Mouse (Mus musculus) bone marrow macrophage, adult 2 months (primary cell): ENCODE results near the gene Smim24. TPM values are rescaled to one million over a fixed set of nuclear protein-coding genes. Genes with fewer than 3 reads are reported as not detected.
A peak's percentile ranks its signal among the peaks of the same experiment; 100 is the strongest.

Experiments
- H3K27ac ChIP-seq: 2 replicates; pipeline ENCODE4 v1.5.1; 2012; ENCODE audit warnings: low read depth, low read length; ENCODE audit not compliant: insufficient read depth
- H3K4me1 ChIP-seq: 2 replicates; pipeline ENCODE4 v1.6.1; 2012; ENCODE audit warnings: low read length; ENCODE audit not compliant: control insufficient read depth, insufficient read depth
- H3K4me3 ChIP-seq: 2 replicates; pipeline ENCODE4 v1.5.1; 2012; ENCODE audit warnings: mild to moderate bottlenecking, low read length, moderate library complexity; ENCODE audit not compliant: insufficient read depth
- CTCF ChIP-seq: IDR thresholded peaks from 2 replicates; pipeline ENCODE4 v1.5.1; 2012; ENCODE audit warnings: low read depth, mild to moderate bottlenecking, low read length, moderate library complexity
- POLR2A ChIP-seq: IDR thresholded peaks from 2 replicates; pipeline ENCODE4 v1.6.1; 2012; ENCODE audit warnings: mild to moderate bottlenecking, low read depth, low read length, borderline replicate concordance
- polyA plus RNA-seq: library from polyadenylated mRNA; stranded (reverse); fragments of >200 nt; gene quantifications from 2 replicates; pipeline ENCODE4 v1.2.4, GENCODE M21; 2012; ENCODE audit not compliant: missing spikeins, insufficient read depth, insufficient read length

Gene Smim24
- polyA plus RNA-seq, 1 experiment = 45.5 TPM

DNA sequence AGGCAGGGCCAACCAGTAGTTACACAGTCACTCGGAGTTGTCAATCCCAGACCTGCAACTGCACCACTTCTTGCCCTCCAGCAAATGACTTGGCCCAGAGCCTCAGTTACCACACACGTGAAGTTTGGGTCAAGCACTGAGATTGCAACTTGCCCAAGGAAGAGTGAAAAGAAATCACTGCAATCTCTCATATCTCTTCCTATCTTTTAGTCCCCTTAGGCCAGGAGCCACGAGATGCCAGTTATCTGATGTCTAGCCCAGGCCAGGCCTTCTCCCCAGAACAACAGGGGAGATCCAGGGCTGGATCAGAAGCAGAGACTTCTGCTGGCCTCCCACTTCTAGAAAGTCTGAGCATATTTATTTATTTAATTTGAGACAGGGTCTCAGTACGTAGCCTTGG lies 37.3 kb upstream of the Smim24 start:
- no peak for TF ChIP-seq CTCF
- no peak for TF ChIP-seq POLR2A
- H3K4me3 ChIP-seq = no peak overlapping the region
- peaks cover 40% of the 10 kb centered on the region for H3K4me1 ChIP-seq
- H3K27ac ChIP-seq = peak overlapping the region; percentile 98

DNA sequence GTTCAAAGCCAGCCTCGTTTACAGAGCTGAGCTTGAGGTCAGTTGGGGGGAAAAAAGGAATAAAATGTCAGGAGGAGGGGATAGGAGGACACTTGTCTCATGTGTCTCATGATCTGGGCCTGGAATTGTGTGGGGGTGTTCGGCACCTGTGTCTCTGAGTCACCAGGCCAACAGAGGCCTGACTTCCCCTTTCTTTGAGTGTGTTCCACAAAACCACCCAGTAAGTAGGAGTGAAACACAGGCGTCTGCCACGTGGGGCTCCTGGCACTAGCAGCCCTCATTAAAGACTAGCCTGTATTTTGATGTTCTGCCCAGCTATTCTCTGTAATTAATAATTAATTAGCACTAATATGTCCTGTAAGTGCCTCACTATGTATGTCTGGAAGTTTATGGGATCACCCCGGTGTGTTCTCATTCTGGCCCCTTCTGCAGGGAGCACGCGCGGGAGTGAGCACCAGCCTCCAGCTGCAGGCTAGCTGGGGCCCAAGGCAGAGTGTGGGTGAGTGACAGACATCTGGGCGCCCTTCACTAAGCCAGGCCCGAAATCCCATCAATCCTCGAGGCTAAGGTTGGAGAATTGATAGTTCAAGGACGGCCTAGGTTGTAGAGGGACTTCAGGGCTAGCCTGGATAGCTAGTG lies 36.4 kb upstream of the Smim24 start:
- H3K4me3 ChIP-seq = peak overlapping the region; percentile 66
- TF ChIP-seq POLR2A (no peak), CTCF (no peak)
- H3K4me1 ChIP-seq = peaks cover 41% of the 10 kb centered on the region
- peak overlapping the region; percentile 98 for H3K27ac ChIP-seq

DNA sequence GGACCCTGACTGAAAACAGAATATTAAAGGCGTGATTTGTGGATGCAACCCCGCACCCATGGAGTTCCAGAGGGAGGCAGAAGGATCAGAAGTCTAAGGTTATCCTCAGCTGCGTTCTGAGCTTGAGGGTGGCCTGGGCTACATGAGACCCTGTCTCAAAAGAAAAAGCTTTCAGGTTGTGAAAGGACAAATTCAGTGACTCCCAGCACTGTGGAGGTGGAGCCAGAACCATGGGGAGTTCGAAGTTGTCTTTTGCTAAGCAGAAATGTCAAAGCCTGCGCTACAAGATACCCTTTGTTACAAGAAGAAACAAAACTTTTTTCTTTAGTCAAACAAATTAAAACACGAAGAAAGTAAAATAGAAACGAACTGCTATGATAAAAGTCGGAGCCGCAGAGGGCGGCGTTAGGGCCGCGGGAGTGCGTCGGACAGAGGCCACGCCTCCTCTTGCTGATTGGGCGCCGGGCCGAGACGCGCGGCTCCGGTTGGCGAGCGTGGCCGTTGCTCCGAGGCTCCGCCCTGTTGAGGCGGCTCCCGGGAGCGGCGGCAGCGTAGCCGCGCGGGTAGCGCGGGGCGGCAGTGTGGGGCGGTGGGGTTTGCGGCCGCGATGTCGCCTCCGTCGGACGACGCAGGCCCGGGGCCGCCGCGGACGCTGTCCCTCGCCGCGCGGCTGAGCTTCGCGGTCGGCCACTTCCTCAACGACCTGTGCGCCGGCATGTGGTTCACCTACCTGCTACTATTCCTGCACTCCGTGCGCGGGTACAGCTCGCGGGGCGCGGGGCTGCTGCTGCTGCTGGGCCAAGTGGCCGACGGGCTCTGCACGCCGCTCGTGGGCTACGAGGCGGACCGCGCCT lies 35.6 kb upstream of the Smim24 start, which contains the start of gene Mfsd12:
Gene Mfsd12, plus strand, starts transcription at position 501 of the 854 bp plus-strand sequence.
- Histone ChIP-seq H3K4me3 (peak within 1 kb of the TSS; percentile 76), H3K27ac (peak within 1 kb of the TSS; percentile 99), H3K4me1 (peaks cover 39% of the 10 kb centered on the region)
- no peak for TF ChIP-seq POLR2A
- no peak for TF ChIP-seq CTCF

DNA sequence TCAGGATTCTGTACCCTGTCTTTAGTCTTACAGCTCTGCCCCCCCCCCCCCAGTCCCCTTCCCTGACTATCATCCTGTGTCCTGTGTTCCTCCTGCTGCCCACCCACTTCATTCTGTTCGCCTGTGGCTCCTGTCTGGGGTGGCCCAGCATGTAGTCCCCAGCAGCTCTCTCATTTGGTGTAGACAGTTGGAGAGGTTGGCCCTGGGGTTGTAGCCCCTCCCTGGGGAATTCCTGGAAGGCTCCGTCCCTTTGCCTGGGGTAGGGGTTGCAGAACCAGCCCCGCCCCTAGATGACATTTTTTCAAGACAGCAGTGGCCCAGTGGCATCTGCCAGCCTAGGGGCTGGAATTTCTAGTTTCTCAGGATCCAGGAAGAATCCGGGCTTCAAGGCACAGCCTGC lies 34.6 kb upstream of the Smim24 start:
- Histone ChIP-seq H3K27ac (peak overlapping the region; percentile 99), H3K4me1 (peaks cover 40% of the 10 kb centered on the region), H3K4me3 (peak overlapping the region; percentile 76)
- no peak for TF ChIP-seq POLR2A
- TF ChIP-seq CTCF = no peak

DNA sequence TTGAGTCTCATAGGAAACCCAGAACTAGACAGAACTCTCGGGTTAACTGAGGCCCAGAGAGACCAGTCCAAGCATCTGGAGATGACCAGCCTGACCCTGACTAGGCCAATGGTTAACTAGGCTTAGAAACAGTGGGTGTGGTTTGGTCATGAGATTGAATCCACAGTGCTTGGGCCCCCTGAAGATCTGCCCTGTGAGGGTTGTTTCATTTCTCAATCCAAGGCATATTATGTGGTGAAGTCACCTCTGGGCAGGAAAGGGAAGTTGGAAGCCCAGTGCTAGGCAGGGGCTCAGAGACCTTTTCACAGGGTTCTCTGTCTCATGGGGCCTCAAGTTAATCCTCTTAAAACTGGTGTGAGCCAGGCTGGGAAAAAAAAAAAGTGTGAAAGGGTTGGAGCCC lies 34.0 kb upstream of the Smim24 start:
- peak overlapping the region; percentile 76 for H3K4me3 ChIP-seq
- TF ChIP-seq CTCF (no peak), POLR2A (no peak)
- peak overlapping the region; percentile 99 for H3K27ac ChIP-seq
- H3K4me1 ChIP-seq = peaks cover 37% of the 10 kb centered on the region

DNA sequence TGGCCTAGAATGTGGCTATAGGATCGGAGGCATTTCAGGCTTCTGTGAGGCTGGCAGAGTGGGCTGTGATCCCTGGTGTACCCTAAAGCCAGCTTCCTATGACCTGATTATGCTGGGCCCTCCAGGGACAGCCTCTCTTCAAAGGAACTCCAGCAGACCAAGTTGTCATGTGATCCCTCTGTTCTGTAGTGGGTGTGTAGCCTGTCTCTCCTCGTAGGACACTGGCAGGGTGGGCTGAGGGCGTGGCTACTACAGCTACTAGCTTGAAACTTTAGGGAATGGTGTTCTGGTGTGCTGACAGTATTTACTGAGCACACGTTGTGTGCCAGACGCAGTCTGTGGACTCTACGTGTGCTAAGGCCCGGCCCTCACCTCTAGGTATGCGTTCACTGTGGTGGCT lies 32.1 kb upstream of the Smim24 start:
- peak overlapping the region; percentile 99 for H3K27ac ChIP-seq
- H3K4me3 ChIP-seq = peak overlapping the region; percentile 76
- H3K4me1 ChIP-seq = peaks cover 35% of the 10 kb centered on the region

DNA sequence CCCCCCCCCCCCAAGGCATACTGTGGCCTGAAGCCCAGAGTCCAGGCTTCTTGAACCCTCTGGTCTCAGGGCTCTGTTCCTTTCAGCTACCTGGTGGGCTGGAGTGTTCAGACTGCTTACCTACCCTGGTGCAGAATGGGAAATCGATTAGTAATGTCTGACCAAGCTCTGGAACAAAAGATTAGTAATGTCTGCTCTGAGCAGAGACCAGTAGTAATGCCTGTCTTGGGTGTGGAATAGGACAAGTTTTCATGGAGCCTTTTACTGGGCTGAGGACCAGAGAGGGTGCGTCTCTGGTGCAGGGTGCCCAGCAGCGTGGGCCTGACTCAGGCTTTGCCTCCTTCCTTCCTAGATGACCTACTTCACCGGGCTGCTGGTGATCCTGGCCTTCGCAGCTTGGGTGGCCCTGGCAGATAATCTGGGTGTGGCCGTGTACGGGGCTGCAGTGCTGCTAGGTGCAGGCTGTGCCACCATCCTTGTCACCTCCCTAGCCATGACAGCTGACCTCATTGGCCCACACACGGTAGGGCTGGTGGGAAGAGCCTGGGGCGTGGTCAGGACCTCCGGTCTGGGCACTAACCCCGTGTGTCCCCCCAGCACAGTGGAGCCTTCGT lies 30.4 kb upstream of the Smim24 start:
- Histone ChIP-seq H3K4me1 (peaks cover 30% of the 10 kb centered on the region), H3K4me3 (no peak overlapping the region), H3K27ac (peak overlapping the region; percentile 5; the same call in 1 of the 2 replicates)
- TF ChIP-seq CTCF = no peak
- TF ChIP-seq POLR2A = no peak

More for the DNA sequence above, 32.1 kb upstream of the Smim24 start:
- TF ChIP-seq POLR2A (no peak), CTCF (no peak)

DNA sequence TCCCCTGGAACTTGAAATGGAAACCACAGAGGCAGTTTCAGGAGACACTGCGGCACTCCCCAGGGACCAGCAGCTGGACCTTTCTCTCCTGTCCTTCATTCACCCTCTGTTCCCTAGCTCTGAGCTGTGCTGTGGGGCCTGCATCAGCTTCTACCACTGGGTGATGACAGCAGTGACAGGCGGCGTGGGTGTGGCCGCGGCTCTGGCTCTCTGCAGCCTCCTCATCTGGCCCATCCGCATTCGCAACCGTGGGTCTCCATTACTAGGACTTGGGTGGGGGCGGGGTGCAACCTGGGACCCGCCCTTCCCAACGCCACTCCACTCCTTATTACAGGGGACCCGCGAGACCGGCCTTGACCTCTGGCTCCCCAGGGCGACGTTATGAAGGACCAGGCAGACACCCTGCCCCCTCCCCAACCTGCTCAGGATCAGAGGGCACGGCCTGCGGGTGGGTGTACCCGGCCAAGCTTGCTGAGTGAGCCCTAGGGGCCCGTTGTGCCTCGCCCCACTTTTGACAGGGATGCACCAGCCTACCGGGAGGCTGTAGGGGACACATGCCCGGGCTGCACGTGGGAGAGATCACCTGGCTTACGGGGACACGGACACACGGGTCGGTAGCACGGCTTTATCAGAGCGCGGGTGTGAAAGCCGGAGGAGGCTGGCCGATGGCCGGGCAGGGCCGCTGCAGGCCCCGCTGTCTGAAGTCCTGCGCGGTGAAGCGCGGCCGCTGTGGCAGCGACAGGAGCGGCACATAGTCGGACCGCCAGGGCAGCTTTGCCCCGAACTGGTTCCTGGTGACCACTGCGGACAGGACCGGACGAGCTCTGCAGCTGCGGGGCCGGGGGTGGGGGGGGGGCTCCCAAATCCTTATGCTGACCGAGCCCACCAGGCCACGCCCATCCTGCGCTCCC lies 29.2 kb upstream of the Smim24 start:
- TF ChIP-seq CTCF (no peak), POLR2A (no peak)
- no peak overlapping the region for H3K27ac ChIP-seq
- peaks cover 30% of the 10 kb centered on the region for H3K4me1 ChIP-seq
- H3K4me3 ChIP-seq = no peak overlapping the region

DNA sequence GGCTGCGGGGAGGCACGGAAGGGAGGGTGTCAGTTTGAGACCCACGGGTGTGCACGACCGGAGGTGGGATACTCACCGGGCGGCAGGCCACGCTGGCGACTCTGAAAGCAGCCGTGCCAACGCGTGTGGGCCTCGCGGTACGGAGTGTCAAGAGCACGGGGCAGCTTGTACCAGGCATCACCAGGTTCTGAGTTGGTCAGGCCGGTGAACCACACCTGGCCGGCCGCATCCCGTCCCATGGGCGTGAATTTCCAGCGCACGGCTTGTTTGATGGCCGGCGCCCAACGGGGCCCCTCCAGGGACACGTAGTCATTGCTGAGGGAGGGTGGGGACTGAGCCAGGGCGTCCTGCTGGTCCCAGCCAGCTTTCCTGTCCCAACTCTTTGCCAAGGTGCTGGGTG lies 28.2 kb upstream of the Smim24 start:
- Histone ChIP-seq H3K4me3 (no peak overlapping the region), H3K4me1 (peaks cover 30% of the 10 kb centered on the region), H3K27ac (no peak overlapping the region)
- TF ChIP-seq CTCF = no peak
- TF ChIP-seq POLR2A = no peak
